Mouse (Mus musculus) forebrain, embryonic 10.5 days (tissue): Measurements from ENCODE around the gene Marcks. TPM values are rescaled to one million over a fixed set of nuclear protein-coding genes. Genes with fewer than 3 reads are reported as not detected.
A peak's percentile ranks its signal among the peaks of the same experiment; 100 is the strongest.

ENCODE experiments used
- DNase-seq: peaks from one replicate; pipeline ENCODE4 v3.0.0-alpha.2; 2017; ENCODE audit warnings: low spot score; ENCODE audit errors: extremely low spot score
- H3K27ac ChIP-seq: fragments of 300-500 bp; sonication (generic); 2 replicates; pipeline ENCODE4 v1.5.1; 2016; ENCODE audit warnings: mild to moderate bottlenecking
- H3K27me3 ChIP-seq: fragments of 300-500 bp; sonication (generic); 2 replicates; pipeline ENCODE4 v1.6.1; 2016; ENCODE audit warnings: mild to moderate bottlenecking; ENCODE audit not compliant: poor library complexity, severe bottlenecking
- H3K36me3 ChIP-seq: fragments of 300-500 bp; sonication (generic); replicated peaks from 2 replicates; pipeline ENCODE4 v1.6.1; 2016; ENCODE audit warnings: mild to moderate bottlenecking, moderate library complexity
- H3K4me1 ChIP-seq: fragments of 300-500 bp; sonication (generic); 2 replicates; pipeline ENCODE4 v1.6.1; 2016
- H3K4me3 ChIP-seq: fragments of 300-500 bp; sonication (generic); 2 replicates; pipeline ENCODE4 v1.5.1; 2016; ENCODE audit warnings: mild to moderate bottlenecking, moderate library complexity
- H3K9me3 ChIP-seq: fragments of 300-500 bp; sonication (generic); 2 replicates; pipeline ENCODE4 v1.6.1; 2016; ENCODE audit warnings: mild to moderate bottlenecking, moderate library complexity
- WGBS: fragments of 180-500 bp; shearing (Covaris S2); methylation state at CpG from one replicate; pipeline ENCODE4 v1.1.7; 2016; 5-methylcytosine and 5-hydroxymethylcytosine counted together
- polyA plus RNA-seq: library from polyadenylated mRNA; unstranded; fragments of >200 nt; fragmentation: Nextera tagmentation; extraction: Ambion mirVana; gene quantifications from 2 replicates; pipeline ENCODE4 v1.2.1, GENCODE M21; 2016

Gene Marcks
- polyA plus RNA-seq, result 128 and 131 TPM in 2 replicates

- H3K27me3 ChIP-seq, result no peaks in the 10 kb centered on the region
- H3K9me3 ChIP-seq, result no peaks in the 10 kb centered on the region
- whole genome bisulfite sequencing, result 0% methylated on average over 39 of the region's 39 CpGs
- H3K27ac ChIP-seq, result peak within 1 kb of the TSS; percentile 99
- peaks cover 24% of the 10 kb centered on the region for H3K4me1 ChIP-seq
- peak; percentile 86 for DNase-seq
- peaks cover 30% of the 10 kb centered on the region for H3K36me3 ChIP-seq
- H3K4me3 ChIP-seq, result peak within 1 kb of the TSS; percentile 86
These were observed at the start of gene Marcks for GRCm38 (mm10) chr10:37138778-37139442. Gene Marcks, minus strand, starts transcription at chr10:37138920.

- H3K9me3 ChIP-seq, result no peaks in the 10 kb centered on the region
- DNase-seq, result no peak
- H3K36me3 ChIP-seq, result no peaks in the 10 kb centered on the region
- 96% methylated on average over 3 of the region's 3 CpGs for WGBS
- no peak overlapping the region for H3K27ac ChIP-seq
- no peaks in the 10 kb centered on the region for H3K27me3 ChIP-seq
- H3K4me1 ChIP-seq, result peaks cover 7% of the 10 kb centered on the region
- no peak overlapping the region for H3K4me3 ChIP-seq
These were observed 38.4 kb upstream of the Marcks start for GRCm38 (mm10) chr10:37177071-37177470.

GRCm38 (mm10) chr10:37172416-37172950, 33.8 kb upstream of the Marcks start:
- H3K4me1 ChIP-seq, result peaks cover 11% of the 10 kb centered on the region
- no peak for DNase-seq
- no peaks in the 10 kb centered on the region for H3K9me3 ChIP-seq
- H3K4me3 ChIP-seq, result no peak overlapping the region
- no peaks in the 10 kb centered on the region for H3K27me3 ChIP-seq
- H3K36me3 ChIP-seq, result no peaks in the 10 kb centered on the region
- 55% methylated on average over 8 of the region's 8 CpGs for WGBS
- no peak overlapping the region; the same call in 1 of the 2 replicates for H3K27ac ChIP-seq

- H3K27me3 ChIP-seq, result no peaks in the 10 kb centered on the region
- no peak overlapping the region; the same call in 1 of the 2 replicates for H3K27ac ChIP-seq
- no peaks in the 10 kb centered on the region for H3K36me3 ChIP-seq
- no peak overlapping the region for H3K4me3 ChIP-seq
- peaks cover 11% of the 10 kb centered on the region for H3K4me1 ChIP-seq
- DNase-seq, result no peak
- WGBS, result 72% methylated on average over 3 of the region's 3 CpGs
- H3K9me3 ChIP-seq, result no peaks in the 10 kb centered on the region
These were observed 33.1 kb upstream of the Marcks start for GRCm38 (mm10) chr10:37171711-37172415.

- no peaks in the 10 kb centered on the region for H3K9me3 ChIP-seq
- 88% methylated on average over 4 of the region's 4 CpGs for WGBS
- DNase-seq, result no peak
- H3K36me3 ChIP-seq, result no peaks in the 10 kb centered on the region
- no peak overlapping the region for H3K27ac ChIP-seq
- H3K4me3 ChIP-seq, result no peak overlapping the region
- peaks cover 11% of the 10 kb centered on the region for H3K4me1 ChIP-seq
- no peaks in the 10 kb centered on the region for H3K27me3 ChIP-seq
These were observed 32.2 kb upstream of the Marcks start for GRCm38 (mm10) chr10:37170878-37171277.

GRCm38 (mm10) chr10:37170466-37170865, 31.7 kb upstream of the Marcks start:
- no peak overlapping the region for H3K27ac ChIP-seq

GRCm38 (mm10) chr10:37167527-37167926, 28.8 kb upstream of the Marcks start:
- 88% methylated on average over 2 of the region's 2 CpGs for WGBS
- no peaks in the 10 kb centered on the region for H3K9me3 ChIP-seq
- H3K27me3 ChIP-seq, result no peaks in the 10 kb centered on the region

More at GRCm38 (mm10) chr10:37170466-37170865, 31.7 kb upstream of the Marcks start:
- WGBS, result 87% methylated on average over 4 of the region's 4 CpGs
- no peaks in the 10 kb centered on the region for H3K36me3 ChIP-seq
- H3K9me3 ChIP-seq, result no peaks in the 10 kb centered on the region
- DNase-seq, result no peak
- no peak overlapping the region for H3K4me3 ChIP-seq
- H3K4me1 ChIP-seq, result peaks cover 11% of the 10 kb centered on the region
- H3K27me3 ChIP-seq, result no peaks in the 10 kb centered on the region

GRCm38 (mm10) chr10:37159731-37160130, 21.0 kb upstream of the Marcks start:
- 91% methylated on average over 3 of the region's 3 CpGs for WGBS
- H3K27me3 ChIP-seq, result no peaks in the 10 kb centered on the region
- no peak overlapping the region for H3K4me3 ChIP-seq
- no peak for DNase-seq
- peaks cover 6% of the 10 kb centered on the region; the same call in 1 of the 2 replicates for H3K9me3 ChIP-seq
- no peaks in the 10 kb centered on the region for H3K36me3 ChIP-seq
- no peak overlapping the region for H3K27ac ChIP-seq
- no peaks in the 10 kb centered on the region for H3K4me1 ChIP-seq

More at GRCm38 (mm10) chr10:37167527-37167926, 28.8 kb upstream of the Marcks start:
- Histone ChIP-seq H3K4me3 (no peak overlapping the region), H3K36me3 (no peaks in the 10 kb centered on the region), H3K4me1 (peaks cover 9% of the 10 kb centered on the region), H3K27ac (no peak overlapping the region)
- no peak for DNase-seq

- DNase-seq, result no peak
- no peaks in the 10 kb centered on the region for H3K4me1 ChIP-seq
- no peak overlapping the region for H3K27ac ChIP-seq
- H3K36me3 ChIP-seq, result no peaks in the 10 kb centered on the region
- no peak overlapping the region for H3K4me3 ChIP-seq
- peaks cover 6% of the 10 kb centered on the region; the same call in 1 of the 2 replicates for H3K9me3 ChIP-seq
- 81% methylated on average over 5 of the region's 5 CpGs for WGBS
- no peaks in the 10 kb centered on the region for H3K27me3 ChIP-seq
These were observed 18.4 kb upstream of the Marcks start for GRCm38 (mm10) chr10:37157156-37157555.

GRCm38 (mm10) chr10:37155131-37155530, 16.4 kb upstream of the Marcks start:
- 60% methylated on average over 2 of the region's 2 CpGs for WGBS
- Histone ChIP-seq H3K9me3 (peaks cover 6% of the 10 kb centered on the region; the same call in 1 of the 2 replicates), H3K27me3 (no peaks in the 10 kb centered on the region), H3K4me1 (no peaks in the 10 kb centered on the region), H3K27ac (no peak overlapping the region), H3K4me3 (no peak overlapping the region), H3K36me3 (no peaks in the 10 kb centered on the region)
- no peak for DNase-seq

- H3K27me3 ChIP-seq, result no peaks in the 10 kb centered on the region
- H3K4me1 ChIP-seq, result no peaks in the 10 kb centered on the region
- 90% methylated on average over 7 of the region's 7 CpGs for WGBS
- DNase-seq, result no peak
- peaks cover 3% of the 10 kb centered on the region; the same call in 1 of the 2 replicates for H3K9me3 ChIP-seq
- H3K36me3 ChIP-seq, result no peaks in the 10 kb centered on the region
- no peak overlapping the region for H3K27ac ChIP-seq
- no peak overlapping the region for H3K4me3 ChIP-seq
These were observed 13.0 kb upstream of the Marcks start for GRCm38 (mm10) chr10:37151539-37152271.

- no peaks in the 10 kb centered on the region for H3K9me3 ChIP-seq
- no peaks in the 10 kb centered on the region for H3K36me3 ChIP-seq
- no peaks in the 10 kb centered on the region for H3K27me3 ChIP-seq
- DNase-seq, result no peak
- WGBS, result 76% methylated on average over 3 of the region's 3 CpGs
- H3K27ac ChIP-seq, result no peak overlapping the region
- no peak overlapping the region for H3K4me3 ChIP-seq
- no peaks in the 10 kb centered on the region for H3K4me1 ChIP-seq
These were observed 9.3 kb upstream of the Marcks start for GRCm38 (mm10) chr10:37148016-37148415.
